Mouse (Mus musculus): ENCODE measurements at regions not wholly inside any gene's neighbourhood (a gene's known extent, or its start where the extent isn't known, plus 50 kb on each side); places are given as distances from the start of the nearest gene placed in this dataset.

DNA sequence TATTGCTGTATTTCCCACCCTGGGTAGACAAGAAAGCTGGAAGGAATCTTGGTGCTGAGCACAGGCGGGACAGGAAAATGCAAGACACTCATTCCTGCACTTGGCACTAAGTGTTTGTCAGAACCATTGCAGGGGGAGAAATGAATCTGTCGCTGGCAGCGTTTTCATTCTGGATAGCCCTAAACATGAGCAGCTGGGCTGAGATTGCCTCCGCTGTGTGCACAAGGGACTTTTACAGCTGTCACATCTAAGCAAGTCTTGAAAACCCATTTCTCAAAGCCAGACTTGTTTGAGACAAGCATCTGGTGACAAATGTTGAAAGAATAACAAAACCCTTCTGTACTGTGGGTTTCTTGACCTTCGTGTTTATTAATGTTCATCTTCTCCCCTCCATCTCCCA lies 438.4 kb upstream of the Jmjd1c start:
- TF ChIP-seq CTCF (IDR thresholded peaks at IDR 0.05; ENCODE audit: insufficient read depth, low read depth, low read length) = no peak
- no peak for TF ChIP-seq POLR2A (IDR thresholded peaks at IDR 0.05; ENCODE audit: insufficient read depth, low read depth, low read length)
